Mouse (Mus musculus) A20 (cell line): ENCODE results near the gene Trappc5.

Experiments used
- DNase-seq: peaks from one replicate; pipeline ENCODE4 v3.0.0-alpha.2; 2011; ENCODE audit warnings: low read depth, low spot score

Gene Trappc5

DNA sequence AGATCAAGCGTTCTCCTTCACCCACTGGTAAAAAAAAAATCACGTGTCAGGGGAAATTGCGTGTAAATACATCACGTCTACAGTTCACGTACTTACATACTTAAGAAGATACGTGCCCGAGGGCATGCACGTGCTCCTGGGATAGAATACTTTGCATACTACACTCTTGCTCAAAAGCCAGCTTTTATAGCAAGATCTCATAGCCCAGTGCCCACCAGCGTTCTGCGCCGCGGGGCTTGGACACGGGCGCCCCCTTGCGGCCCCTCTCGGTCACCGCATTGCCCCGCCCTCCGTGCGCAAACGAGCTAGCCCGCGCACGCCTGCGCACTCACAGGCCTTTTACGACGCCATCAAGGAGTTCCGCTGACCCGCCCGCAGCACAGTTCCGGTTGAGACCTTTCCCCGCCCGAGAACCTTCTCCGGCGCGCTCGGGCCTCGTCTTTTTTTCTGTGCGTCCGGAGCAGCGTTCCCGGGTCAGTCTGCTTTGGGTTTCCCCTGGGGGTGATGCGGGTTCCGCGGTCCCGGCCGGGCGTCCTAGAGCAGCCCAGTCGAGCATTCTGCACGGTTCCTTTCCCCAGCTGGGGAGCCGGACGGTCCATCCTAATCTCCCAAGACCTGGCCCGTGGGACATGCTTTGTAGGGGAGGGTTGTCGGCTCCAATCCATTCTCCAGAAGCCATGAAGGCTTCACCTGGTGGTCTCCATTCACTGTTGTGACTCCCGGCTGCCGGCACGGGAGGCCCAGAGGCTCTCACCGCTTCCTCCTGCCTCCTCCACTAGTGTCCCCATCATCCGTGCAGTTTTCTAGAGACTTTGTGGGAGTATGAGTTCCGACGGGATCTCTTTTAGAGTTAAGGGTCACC is at the start of gene Trappc5:
Trappc5 (plus strand) TSS at position 169 of the 862 bp plus-strand sequence.
- DNase-seq = peak; percentile 98

DNA sequence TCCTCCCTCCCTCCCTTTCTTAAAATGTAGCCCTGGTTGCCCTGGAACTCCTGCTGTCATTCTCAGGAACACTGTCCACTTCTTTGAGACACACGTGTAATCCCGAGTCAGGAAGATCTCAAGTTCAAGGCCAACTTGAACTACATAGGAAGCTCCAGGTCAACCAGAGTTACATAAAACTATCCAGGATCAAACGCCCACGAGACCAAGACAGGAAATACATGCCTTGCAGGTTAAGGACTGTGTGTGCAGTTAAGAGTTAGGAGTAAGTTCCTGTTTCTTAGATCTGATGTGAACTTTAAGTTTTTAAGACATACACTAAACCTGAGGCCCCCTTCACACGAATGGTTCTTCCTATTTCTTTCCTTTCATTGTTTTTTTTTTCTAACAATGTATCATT is 49.1 kb upstream of the Trappc5 start:
- DNase-seq = no peak

DNA sequence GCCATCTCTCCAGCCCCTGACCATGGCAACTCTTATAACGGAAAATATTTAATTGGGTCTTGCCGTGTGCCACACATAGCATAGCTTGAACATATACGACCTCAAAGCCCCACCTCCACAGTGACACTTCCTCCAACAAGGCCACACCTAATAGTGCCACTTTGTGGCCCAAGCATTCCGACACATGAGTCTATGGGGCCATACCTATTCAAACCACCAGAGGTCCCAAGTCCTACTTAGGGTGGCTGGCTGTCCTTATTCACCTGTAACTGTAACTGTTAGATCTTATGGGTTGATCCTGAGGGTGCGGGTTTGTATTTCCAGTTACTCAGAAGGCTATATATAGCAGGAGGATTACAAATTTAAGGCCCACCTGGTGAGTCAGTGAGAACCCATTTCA is 48.1 kb upstream of the Trappc5 start:
- DNase-seq = peak; percentile 75

DNA sequence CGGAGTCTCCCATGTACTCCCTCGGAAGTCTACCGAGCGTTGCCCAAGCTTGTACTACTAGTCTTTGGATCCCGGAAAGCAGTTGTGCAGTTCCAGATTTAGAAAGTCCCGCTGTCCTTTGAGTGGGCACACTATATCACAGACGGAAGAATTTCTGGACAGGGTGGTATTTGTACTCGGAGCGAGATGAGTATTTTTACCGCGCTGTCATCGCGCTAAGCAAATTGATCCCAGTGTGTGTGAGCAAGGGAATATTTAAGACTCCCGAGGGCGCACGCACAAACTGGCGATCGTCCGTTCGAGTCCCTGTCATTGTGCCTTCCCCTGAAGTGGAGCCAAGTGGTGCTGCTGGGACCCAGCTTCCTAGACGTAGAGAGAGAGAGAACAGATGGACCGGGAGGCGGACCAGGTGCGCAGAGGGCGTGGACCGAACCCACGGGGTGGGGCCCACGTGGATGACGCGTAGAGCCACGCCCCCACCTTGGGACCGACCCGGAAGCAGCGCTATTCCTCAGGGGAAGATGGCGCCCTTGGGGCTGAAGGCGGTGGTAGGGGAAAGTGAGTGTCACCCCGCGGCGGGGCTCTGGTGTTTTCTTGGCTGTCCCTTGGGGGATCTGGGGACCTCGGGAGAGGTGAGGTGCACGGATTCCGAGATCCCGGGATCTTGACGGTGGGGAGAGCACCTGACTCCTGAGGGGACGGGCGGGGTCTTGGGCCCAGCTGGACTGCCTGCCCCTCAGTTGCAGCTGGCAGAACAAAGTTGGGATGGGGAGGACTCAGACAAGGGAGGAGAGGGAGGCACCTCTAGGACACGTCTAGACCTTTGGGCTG is 45.2 kb upstream of the Trappc5 start, which contains the start of gene Stxbp2:
Stxbp2 (plus strand) TSS at position 309 of the 831 bp plus-strand sequence.
- DNase-seq = peak; percentile 91

DNA sequence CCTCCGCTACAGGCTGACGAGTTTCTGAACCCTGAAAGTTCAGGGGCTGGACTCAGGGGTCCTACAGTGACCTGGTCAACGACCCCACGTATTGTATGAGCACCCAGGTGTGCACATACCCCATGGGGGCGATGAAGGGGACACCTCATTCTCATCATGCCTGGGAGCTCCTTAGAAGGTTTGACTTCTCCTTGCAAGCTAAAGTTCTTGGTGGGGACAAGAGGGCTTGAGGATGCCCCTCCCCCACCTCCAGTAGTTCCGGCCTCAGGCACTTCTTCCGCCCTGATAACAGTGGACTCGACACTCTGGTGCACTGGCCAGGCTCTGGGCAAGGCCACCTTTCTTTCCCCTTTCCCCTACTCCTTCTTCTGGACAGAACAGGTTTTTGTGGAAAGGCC is 44.6 kb upstream of the Trappc5 start:
- peak; percentile 75 for DNase-seq

DNA sequence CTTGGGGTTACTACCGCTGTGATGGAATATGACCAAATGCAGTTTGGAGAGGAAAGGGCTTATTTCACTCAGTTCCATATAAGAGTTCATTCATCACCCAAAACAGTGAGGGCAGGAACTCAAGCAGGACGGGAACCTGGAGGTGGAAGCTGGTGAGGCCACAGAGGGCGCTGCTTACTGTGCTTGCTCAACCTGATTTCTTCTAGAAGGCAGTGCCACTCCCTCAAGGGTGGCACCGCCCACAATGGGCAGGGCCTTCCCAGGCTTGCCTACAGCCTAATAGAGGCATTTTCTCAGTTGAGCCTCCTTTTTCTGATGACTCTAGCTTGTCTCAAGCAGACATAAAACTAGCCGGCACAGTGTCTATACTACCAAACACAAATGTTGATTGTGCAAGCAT is 30.3 kb upstream of the Trappc5 start:
- peak; percentile 78 for DNase-seq

DNA sequence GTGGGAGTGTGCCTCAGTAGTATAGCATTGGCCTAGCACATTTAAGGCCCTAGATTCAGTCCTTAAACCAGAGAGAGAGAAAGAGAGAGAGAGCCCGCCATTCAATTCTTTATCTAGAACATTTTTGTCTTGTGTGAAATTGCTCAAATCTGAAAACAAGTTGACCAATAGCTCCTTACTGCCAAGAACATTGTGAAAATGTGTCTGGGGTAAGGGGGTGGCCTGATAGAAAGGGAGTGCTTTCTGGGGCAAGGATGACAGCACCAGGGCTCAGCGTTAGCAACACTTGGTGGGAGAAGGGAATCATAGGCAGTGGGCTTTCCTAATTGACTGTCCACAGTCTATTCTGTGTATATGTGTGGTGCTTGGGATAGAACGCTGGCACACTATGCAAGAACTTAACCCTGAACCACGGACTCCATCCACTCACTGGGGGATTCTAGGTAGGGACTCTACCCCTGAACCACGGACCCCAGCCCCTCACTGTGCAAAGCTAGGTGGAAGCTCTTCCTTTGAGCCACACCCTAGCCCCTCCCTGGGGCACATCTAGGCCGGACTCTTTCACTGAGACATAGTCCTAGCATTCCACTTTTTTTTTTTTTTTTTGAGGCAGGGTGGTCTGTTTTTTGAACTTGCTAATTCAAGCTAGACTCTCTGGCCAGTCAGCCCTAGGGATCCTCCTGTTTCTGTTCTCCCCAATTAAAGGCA is 29.1 kb upstream of the Trappc5 start:
- DNase-seq = no peak

DNA sequence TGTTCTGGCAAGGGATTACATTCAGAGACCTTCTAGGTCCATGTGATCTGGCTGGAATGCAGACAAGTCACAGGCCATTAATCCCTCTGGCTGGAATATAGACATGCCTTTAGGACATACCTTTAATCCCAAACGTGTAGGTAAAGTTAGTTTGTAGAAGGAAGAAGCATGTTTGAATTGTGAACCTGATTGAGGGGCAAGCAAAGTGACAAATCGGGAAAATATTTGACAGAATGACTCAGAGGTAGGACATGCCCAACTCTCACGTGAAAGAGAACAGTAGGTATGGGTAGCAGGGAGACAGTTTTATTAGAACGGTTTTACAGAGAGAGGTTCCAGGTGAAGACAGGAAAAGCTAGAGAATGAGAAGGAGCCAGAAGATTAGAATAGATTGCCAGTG is 28.5 kb upstream of the Trappc5 start:
- DNase-seq = no peak

DNA sequence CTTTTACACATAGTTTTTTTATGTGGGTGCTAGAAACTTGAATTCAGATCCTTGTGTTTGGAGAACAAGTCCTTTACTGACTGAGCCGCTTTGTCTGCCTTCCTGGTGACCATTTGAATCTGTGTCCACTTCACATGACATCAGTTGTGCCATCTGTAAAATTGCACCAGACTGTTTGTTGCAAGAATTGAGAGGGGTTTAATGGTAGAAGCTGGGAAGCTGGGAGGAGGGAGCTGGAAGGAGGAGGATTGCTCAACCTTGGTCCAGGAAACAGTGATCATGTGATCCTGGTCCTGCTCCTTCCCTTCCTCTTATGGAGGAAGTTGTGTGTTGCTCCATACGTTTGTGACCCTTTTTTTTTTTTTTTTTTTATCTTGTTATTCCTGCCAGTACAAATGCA is 27.8 kb upstream of the Trappc5 start:
- DNase-seq = no peak

DNA sequence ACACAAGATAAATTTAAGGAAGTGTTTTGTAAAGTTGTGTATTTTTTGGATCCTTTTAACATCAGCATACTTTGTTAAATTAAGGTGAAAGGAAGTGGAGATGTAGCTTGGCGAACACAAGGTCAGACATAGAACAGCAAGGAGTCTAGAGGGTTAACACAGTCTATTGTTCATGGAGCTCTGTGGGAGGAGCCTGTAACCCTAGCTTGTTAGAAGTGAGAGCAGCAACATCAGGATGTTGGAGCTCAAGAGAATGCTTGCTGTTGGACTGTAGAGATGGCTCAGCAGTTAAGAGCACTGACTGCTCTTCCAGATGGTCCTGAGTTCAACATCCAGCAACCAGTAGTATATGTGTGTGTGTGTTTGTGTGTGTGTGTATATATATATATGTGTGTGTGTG is 27.1 kb upstream of the Trappc5 start:
- no peak for DNase-seq

DNA sequence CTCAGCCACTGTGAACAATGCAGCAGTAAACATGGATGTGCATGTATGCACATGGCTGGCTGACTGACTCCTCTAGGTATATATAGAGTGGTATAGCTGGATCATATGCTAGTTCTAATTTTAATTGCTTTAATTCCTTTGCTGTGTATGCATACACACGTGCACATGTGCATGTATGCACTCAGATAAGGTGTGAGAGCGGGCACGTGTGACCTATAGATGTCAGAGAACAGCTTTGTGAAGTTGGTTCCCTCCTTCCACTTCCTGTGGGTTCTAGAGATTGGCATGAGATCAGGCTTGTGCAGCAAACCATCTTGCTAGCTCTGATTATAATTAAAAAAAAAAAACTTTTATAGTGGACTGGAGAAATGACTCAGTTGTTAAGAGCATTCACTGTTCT is 23.3 kb upstream of the Trappc5 start:
- no peak for DNase-seq

DNA sequence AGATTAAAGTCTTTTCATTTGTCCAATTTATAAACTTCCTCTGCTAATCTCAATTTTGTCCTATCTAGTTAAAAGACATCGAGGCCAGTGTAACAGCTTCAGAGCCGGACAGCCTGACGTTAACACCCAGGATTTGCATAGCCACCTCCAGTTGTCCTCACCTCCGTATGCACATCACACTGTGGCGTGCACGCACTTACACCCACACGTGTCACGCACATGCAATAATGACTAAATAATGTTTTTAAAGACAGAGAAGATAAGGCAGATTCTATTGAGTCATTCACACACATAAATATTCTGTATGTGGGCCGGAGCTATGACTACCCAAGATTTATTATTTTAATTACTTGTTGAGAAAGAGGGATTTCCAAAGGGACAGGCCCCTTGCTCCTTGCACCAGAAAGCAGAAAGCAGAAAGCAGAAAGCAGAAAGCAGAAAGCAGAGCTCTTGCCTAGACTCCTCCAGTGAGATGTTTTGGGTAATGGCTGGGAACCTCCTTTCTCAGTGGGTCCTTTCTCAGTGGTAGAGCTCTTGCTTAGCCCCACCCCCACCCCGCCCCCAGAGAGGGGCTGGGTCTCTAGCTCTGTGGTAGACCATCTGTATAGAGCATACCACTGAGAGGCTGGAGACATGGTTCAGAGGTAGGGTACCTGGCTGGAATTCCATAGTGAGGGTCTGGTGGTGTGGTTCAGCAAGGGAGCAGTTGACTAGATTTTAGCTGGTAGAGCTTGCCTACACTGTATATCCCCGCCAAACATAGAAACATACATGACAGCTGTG is 21.2 kb upstream of the Trappc5 start:
- DNase-seq = no peak

DNA sequence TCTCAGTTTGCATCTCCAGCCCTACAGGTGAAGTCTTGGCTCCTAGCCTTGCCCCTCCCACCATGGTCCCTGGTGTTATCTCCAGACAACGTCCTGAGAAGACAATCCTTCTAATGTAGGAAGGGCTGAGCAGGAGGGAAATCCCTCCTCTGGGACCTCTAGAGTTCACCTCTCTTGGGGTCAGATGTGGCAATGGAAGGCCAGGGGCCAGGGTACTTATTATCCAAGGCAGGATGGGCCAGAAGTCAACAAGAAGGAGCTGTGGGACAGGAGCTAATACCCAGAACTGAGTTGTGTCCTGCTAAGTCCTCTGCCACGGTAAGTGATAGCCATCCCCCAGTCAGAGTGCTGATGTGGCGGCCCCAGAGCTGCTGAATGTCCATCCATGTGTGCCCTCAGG is 20.6 kb upstream of the Trappc5 start, which contains the start of gene Retn:
Retn (plus strand) TSS at position 245 of the 400 bp plus-strand sequence.
- DNase-seq = no peak

DNA sequence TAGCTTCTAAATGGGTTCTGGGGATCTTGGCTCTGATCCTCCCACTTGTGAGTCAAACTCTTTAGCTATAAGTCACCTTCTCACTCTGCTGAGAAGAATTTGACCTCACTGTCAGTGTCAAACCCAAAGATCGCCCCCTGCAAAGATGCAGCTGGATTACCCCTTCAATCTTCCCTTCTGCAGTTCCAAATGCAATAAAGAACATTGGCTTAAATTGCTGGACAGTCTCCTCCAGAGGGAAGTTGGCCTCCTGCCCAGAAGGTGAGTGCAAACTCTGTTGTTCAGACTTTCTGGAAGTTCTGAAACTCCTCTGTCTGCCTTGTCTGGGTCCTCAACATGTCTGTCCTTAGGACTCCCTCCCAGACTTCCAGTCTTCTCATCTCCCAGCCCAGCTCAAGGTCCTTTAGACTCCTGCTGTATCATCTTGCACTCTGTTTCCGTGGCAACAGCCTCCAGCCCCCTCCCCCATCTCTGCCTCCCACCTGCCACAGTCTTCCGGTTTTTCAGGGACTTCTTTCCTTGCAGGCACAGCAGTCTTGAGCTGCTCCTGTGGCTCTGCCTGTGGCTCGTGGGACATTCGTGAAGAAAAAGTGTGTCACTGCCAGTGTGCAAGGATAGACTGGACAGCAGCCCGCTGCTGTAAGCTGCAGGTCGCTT is 19.2 kb upstream of the Trappc5 start:
- DNase-seq = no peak

DNA sequence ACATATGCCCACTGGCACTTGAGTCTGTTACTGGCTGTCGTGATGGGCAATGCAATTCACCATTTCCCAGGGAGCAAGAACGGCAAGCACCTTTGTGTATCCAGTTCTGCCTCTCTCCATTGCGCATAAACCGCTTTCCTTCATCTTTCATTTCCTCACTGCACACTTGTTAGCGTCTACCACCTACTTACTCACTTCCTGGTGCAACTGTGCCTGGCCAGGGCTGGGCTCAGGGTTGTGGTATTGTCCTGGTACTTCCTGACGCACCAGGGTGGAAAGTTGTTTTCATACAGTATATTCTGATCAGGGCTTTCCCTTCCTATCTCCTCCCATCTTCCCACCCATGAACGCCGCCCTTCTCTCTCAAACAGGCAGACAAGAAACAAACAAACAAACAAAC is 15.2 kb upstream of the Trappc5 start:
- no peak for DNase-seq

DNA sequence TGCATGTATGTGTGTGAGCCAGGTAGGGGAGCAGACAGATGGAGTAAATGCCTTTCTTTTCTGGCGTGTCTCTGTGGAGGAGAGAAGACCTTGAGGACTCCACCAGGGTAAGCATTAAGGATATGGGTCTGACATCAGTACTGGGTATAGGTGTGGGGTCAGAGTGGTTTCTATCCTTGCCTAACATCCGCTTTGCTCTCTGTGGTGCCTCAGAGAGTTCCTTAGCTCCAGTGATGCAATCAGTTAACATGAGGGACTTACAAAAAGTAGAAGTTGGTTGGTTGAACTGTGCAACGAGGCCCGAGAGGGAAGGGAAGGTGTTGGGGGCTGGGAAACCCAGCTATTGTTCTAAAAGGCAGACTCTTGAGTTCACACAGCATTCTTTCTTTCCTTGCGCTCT is 11.7 kb upstream of the Trappc5 start:
- no peak for DNase-seq

DNA sequence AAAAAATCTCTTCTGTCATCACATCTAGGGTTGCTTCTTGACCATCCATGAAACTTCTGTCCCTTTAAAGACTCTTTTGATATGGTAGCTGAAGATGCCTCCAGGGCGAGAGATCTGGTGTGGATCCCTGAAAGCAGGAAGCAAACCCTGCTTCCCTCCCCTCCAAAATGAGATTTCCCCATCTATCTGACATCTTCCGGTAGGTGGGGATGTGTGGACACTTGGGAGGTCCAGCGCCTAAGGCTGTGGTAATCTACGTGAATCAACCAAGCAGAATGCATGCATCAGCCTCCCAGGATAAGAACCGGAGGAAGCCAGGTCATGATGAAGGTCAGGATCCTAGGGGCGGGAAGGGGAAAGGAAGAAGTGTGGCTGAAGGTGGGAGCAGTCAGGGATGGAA is 10.6 kb upstream of the Trappc5 start, which contains the start of gene Mcemp1:
Mcemp1 (plus strand) TSS at position 248 of the 400 bp plus-strand sequence.
- DNase-seq = no peak

DNA sequence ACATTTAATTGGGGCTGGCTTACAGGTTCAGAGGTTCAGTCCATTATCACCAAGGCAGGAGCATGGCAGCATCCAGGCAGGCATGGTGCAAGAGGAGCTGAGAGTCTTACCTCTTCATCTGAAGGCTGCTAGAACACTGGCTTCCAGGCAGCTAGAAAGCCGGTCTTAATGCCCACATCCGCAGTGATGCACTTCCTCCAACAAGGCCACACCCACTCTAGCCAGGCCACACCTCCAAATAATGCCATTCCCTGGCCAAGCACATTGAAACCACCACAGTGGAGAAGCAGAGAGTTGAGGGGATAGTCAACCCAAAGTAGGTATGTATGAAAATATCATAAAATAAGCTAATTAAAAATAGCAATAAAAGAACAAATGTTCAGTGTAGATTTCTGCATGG is 5.7 kb upstream of the Trappc5 start:
- DNase-seq = no peak

DNA sequence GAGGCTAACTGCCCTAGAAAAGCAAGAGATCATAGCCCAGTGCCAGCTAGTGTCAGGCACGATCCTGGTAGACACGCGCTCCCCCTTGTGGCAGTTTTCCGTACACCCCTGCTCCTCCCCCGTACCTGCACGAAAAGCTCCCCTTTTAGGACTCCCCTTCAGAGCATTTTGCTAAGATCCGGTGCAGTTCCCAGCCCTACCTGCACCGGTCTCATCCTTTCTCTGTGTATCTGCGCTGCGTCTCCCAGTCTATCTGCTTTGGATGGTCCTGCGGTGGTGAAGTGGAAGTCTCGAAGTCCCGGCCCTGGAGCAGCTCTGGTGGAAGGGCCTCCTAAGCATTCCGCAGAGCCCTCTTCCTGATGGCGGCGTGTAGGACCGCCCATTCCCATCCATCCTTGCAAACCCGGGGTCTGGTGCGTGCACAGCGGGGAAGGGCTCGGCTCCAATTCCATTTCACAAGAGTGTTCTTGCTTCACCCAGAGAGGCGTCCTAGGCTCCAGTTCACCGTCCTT is 4.1 kb upstream of the Trappc5 start, which contains the start of gene Fcor:
Fcor (minus strand) TSS at position 383 of the 512 bp plus-strand sequence.
- peak; percentile 89 for DNase-seq

DNA sequence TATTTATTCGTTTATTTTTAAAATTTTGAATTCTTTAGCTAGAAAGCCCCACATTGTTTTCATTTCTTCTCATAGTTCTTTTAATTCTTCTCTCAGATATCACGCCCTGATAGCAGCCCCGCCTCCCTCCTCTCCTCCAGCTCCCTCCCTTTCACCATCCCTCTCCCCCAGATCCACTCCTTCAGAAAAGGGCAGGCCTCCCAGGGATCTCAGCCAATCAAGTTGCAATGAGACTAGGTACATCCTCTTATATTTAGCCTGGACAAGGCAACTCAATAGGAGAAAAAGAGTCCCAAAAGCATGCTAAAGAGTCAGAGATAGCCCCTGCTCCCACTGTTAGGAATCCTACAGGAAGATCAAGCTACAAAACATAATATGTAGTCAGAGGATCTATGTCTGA is 1.4 kb upstream of the Trappc5 start:
- DNase-seq = no peak
